Mouse (Mus musculus): ENCODE results near the gene Xirp1. TPM values are rescaled to one million over a fixed set of nuclear protein-coding genes. Genes with fewer than 3 reads are reported as not detected.
"Not testable (repeated sequence)": the region's sequence is repeated elsewhere in the genome, so short reads cannot be mapped to it uniquely, and the experiment has no call there.

The Xirp1 gene
- polyA plus RNA-seq, 2 experiments from 2014 or later, result not detected

- ATAC-seq, result no peak
These were observed 6.4 kb downstream of the Xirp1 start for GRCm38 (mm10) chr9:120016956-120017355.

- no peak for ATAC-seq
These were observed 8.6 kb downstream of the Xirp1 start for GRCm38 (mm10) chr9:120014828-120015227.

GRCm38 (mm10) chr9:120013251-120013820 lies 10.1 kb downstream of the Xirp1 start:
- ATAC-seq, result no peak

DNA sequence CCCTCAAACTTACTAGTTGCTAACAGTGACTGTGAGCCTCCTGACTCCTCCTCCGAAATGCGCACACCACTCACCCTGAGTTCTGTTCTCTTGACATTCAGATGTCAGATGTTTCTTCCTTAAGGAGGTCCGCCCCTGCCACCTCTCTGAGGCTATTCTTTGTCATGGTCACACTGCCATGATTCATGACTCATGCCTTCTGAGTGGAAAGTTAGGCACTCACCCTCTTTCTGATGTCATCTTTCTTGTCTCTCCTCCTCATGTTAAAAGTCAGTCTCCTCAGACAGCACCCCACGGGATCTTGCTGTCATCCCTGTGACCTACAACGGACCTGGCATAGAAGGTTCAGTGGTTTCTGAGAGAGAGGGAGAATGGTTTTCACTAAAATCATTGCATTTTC lies 10.6 kb downstream of the Xirp1 start:
- no peak for ATAC-seq

DNA sequence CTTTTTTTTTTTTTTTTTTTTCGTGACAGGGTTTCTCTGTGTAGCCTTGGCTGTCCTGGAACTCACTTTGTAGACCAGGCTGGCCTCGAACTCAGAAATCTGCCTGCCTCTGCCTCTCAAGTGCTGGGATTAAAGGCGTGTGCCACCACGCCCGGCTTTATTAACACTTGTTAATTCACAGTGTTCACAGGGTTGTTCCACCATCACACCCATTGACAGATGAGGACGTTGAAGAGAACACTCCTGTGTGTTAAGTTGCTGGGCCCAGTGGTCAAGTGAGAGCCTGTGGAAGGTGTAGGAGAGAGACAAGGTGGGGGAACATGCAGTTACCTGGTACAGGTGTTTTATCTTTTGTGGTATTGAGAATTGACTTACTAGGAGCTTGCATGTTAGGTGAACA lies 11.2 kb downstream of the Xirp1 start:
- ATAC-seq, result not testable (repeated sequence)

- peak; percentile 31 for ATAC-seq
These were observed 11.9 kb downstream of the Xirp1 start for GRCm38 (mm10) chr9:120011533-120011932.

DNA sequence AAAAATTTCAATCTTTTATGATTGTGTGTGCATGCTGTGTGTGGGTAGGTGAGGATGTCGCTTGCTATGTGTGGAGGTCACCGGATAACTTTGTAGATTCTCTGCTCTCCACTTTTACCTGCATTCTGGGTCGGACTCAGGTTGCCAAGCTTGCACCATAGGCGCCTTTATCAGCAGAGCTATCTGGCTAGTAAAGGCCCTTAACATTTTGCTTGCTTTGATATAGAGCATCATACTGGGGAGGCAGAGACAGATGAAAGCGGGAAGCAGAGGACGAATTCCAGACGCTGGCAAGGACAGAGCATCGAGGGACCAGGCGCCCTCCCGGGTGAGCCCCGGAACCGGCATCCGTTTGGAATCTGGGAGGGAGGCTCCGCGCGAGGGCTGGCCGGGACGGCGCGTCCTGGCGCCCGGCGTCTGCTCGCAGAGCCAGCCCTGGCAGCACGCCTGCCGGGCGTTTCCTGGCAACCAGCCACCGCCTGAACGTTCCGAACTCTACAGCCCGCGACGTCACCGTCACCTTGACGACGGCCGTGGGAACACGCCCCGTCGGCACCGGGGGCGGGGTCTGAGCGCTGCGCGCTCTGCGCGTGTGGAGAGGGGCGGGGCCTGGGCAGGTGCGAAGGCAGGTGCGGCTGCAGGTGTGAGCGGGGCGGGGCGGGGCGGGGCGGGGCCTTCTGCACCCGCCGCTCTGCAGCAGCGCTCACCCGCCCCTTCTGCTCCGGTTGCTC lies 12.5 kb downstream of the Xirp1 start:
- peak; percentile 97 for ATAC-seq

- no peak for ATAC-seq
These were observed 13.5 kb downstream of the Xirp1 start for GRCm38 (mm10) chr9:120009871-120010270.

GRCm38 (mm10) chr9:120009226-120009841 lies 14.1 kb downstream of the Xirp1 start:
- ATAC-seq, result no peak

DNA sequence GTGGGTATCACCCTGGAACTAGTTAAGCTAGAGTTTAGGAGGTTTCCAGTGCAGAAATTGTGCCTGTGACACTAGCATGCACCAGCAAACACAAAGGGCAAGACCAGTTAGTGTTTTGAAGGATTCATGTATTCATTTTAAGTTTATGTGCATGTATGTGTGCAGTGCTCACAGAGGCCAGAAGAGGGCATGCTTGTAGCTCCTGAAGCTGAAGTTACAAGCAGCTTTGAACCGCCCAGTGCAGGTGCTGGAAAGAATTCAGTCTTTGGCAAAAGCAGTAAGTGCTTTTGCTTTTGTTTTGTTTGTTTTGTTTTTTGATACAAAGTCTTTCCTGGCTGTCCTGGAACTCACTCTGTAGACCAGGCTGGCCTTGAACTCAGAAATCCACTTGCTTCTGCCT lies 15.6 kb downstream of the Xirp1 start:
- no peak for ATAC-seq

DNA sequence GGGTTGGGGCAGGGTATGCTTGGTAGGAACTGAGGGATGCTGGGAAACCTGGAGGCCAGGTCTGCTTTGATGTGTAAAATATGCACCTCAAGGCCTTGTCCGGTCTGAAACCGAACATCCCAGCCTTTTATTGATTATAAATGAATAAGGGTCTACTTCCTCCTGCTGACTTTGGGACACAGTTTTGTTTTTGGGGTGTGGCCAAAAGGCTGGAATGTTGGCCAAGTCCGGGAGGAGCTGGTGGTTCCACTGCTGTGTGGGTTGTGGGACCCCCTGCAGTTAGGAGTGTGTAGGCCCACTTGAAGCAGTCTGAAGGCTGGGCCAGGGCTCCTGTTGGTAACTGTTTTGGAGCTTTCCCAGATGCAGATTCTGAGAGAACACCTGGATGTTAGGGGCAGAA lies 17.5 kb downstream of the Xirp1 start:
- no peak for ATAC-seq

DNA sequence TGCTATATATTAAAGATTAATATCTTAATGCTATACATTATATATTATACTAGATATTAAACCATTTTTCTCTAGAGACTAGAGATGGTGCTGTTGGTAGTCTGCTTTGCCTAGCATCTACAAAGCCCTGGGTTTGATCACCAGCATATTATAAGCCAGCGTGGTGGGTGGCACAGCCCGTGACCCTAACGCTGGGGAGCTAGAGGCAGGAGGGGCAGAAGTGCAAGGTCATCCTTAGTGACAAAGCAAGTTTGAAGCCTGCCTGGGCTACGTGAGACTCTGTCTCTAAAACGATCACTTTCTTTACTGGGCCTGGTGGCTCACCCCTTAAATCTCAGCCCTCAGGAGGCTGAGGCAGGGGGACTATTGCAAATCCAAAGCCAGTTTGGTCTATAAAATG lies 20.5 kb downstream of the Xirp1 start:
- ATAC-seq, result no peak

- peak; percentile 84 for ATAC-seq
These were observed 21.3 kb downstream of the Xirp1 start for GRCm38 (mm10) chr9:120001945-120002725.

- no peak for ATAC-seq
These were observed 22.6 kb downstream of the Xirp1 start for GRCm38 (mm10) chr9:120000761-120001160.

GRCm38 (mm10) chr9:119999636-120000035 lies 23.8 kb downstream of the Xirp1 start:
- ATAC-seq, result no peak

GRCm38 (mm10) chr9:119998776-119999175 lies 24.6 kb downstream of the Xirp1 start:
- ATAC-seq, result no peak

GRCm38 (mm10) chr9:119996080-119996479 lies 27.3 kb downstream of the Xirp1 start:
- no peak for ATAC-seq

DNA sequence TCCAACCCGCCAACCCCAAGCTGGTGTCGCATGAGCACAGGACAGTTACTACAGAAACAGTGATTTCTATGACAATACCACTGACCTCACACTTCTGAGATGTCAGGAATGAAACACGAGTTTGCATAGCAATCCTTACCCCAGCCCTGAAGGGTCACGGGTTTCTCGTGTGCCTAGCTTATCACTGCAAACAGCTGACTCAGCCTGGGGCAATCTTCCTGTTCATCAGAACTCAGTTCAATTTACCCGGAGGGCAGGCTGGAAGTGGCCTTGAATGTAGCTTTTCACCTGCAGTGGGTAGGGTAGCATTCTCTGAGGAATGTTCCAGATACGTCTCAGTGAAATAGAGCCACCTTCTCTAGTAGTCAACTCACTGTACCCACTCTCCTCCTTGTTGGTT lies 29.2 kb downstream of the Xirp1 start:
- no peak for ATAC-seq

DNA sequence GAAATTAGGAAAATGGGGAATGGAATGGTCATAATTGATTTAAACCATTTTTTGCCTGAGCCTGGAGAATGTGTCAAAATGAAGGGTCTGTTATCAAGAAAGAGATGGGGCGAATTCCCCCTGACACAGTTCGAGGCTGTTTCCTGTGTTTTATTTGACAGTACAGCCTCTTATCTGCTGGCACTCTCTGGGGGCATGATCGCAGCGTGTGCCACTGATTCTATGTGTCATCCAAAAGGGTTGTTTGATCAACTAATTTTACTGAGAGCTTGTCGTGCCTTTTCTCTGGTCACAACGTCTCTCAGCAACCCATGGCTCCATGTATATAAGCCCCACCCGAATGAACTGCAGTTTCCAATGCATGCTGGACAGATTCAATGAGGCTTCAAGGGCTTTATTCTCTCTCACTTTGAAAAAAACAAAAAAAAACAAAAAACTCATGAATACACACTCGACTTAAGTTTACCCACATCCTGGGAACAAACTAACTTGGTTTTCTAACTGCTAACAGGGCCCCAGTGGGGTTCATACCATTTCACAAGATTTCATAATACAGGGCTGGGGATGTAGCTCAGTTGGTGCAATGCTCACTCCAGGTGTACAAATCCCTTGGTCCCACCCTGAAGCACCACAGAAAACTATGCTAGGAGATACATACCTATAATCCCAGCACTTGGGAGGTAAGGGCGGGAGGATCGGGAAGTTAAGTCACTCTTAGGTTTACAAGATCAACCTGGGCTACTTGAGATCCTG lies 30.1 kb downstream of the Xirp1 start:
- peak; percentile 9 for ATAC-seq

- ATAC-seq, result no peak
These were observed 32.1 kb downstream of the Xirp1 start for GRCm38 (mm10) chr9:119991310-119991709.

GRCm38 (mm10) chr9:119988304-119988703 lies 35.1 kb downstream of the Xirp1 start:
- peak; percentile 75 for ATAC-seq

GRCm38 (mm10) chr9:119985881-119986574 lies 37.4 kb downstream of the Xirp1 start:
- no peak for ATAC-seq
